Mouse (Mus musculus) splenic B cell, adult 2 months (primary cell): ENCODE data around the gene Olfr237-ps1.
"Not testable (repeated sequence)": the region's sequence is repeated elsewhere in the genome, so short reads cannot be mapped to it uniquely, and the experiment has no call there.

Experiments used
- DNase-seq: peaks from one replicate; pipeline ENCODE4 v3.0.0-alpha.2; 2011; ENCODE audit warnings: low read depth, low spot score
- H3K27me3 ChIP-seq: 2 replicates; pipeline ENCODE4 v1.6.1; 2012; ENCODE audit warnings: mild to moderate bottlenecking, low read length, moderate library complexity, mixed read lengths; ENCODE audit not compliant: control insufficient read depth, poor library complexity, insufficient read depth, severe bottlenecking
- H3K36me3 ChIP-seq: 2 replicates; pipeline ENCODE4 v1.6.1; 2012; ENCODE audit warnings: mild to moderate bottlenecking, low read length, moderate library complexity, mixed read lengths; ENCODE audit not compliant: control insufficient read depth, poor library complexity, insufficient read depth, severe bottlenecking

Olfr237-ps1 gene

DNA sequence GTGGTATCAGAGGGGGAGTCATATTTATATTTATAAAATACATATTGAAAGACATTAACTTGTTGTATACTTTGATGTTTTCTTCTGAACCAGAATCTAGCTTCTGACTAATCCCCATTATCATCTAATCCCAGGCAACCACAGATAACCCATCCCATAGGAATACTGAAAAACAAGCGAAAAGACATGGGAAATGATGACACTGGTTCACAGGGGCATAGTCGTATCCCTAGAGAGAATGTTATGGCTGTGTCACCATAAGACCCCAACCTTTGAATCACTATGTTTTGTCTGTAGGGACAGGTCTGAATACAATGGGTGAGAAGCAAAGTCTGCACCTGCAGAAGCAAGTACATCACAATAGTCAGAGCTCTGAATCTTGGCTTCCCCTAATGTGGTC lies at the start of gene Olfr237-ps1:
Olfr237-ps1 (plus strand) TSS at position 301 of the 400 bp plus-strand sequence.
- H3K36me3 ChIP-seq, DNase-seq, H3K27me3 ChIP-seq: not testable (repeated sequence)

- not testable (repeated sequence) for H3K36me3 ChIP-seq, H3K27me3 ChIP-seq, DNase-seq
Observed at GRCm38 (mm10) chr6:43106069-43106468, 40.3 kb upstream of the Olfr237-ps1 start, which contains the start of gene Olfr441. TSS of gene Olfr441 (plus strand) at chr6:43106369.

DNA sequence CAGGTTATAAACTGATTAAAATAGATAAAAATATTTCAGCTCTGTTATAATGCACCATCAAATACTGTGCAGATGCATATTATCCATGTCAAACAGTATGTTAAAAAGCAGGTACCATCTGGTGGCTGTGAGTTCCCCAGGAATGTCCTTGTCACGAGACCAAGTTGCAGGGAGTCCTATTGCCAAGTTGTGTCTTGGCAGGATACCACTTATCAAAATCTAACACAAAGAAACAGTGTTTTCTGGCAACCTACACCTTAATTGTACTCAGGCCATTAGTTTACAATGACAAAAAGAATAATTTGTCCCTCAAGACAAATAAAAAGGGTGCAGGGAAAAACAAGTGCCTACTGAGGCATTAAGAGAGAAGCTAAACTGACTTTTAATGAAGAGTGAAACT lies 13.1 kb downstream of the Olfr237-ps1 start:
- DNase-seq, result no peak
- no peaks in the 10 kb centered on the region for H3K27me3 ChIP-seq
- H3K36me3 ChIP-seq, result no peaks in the 10 kb centered on the region

DNA sequence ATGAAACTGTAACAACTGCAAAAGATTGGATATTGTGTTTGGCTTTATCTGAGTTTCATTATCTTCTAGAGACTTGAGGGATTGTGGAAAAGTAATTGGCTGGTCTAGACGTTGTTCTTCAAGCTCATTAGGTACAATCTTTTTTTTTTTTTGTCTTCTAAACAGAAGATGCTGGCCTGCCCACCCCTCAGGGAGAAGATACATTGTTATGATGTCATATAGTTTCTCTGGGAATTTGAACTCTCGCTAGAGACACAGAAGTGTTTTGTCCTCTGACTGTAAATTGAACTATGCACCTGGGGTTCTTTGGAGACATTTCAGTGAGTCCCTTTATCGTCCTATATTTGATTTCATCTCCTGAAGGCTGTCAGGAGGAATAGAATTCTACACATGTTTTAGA lies 16.6 kb downstream of the Olfr237-ps1 start, which contains the start of gene Olfr437:
Olfr437 (plus strand) TSS at position 301 of the 400 bp plus-strand sequence.
- no peak for DNase-seq
- Histone ChIP-seq H3K36me3 (no peaks in the 10 kb centered on the region), H3K27me3 (no peaks in the 10 kb centered on the region)

GRCm38 (mm10) chr6:43167246-43167645 lies 20.9 kb downstream of the Olfr237-ps1 start:
- Histone ChIP-seq H3K36me3 (no peaks in the 10 kb centered on the region), H3K27me3 (no peaks in the 10 kb centered on the region)
- DNase-seq, result no peak

DNA sequence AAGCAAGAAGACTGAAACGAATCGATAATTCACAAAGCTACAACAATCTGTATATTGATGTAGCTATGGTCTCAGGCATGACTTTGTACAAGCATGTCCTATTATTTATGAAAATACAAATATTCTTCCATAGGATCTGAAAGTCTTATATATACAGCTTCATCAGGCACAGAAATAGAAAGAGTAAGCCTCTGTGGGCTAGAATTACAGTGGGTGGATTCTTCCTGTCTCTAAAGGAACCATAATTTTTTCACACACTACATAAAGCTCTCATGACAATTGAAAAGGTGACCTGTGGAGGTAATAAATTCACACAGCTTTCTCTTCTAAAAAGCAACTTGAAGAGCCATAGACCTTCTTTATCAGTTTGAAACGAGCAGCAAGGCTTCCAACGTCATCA lies 25.5 kb downstream of the Olfr237-ps1 start, which contains the start of gene Olfr13:
Olfr13 (plus strand) TSS at position 301 of the 400 bp plus-strand sequence.
- H3K36me3 ChIP-seq, result no peaks in the 10 kb centered on the region

GRCm38 (mm10) chr6:43178129-43178528 lies 31.8 kb downstream of the Olfr237-ps1 start:
- no peak for DNase-seq
- H3K27me3 ChIP-seq, result no peaks in the 10 kb centered on the region
- no peaks in the 10 kb centered on the region for H3K36me3 ChIP-seq

More for the DNA sequence above, 25.5 kb downstream of the Olfr237-ps1 start, which contains the start of gene Olfr13:
- H3K27me3 ChIP-seq, result no peaks in the 10 kb centered on the region
- no peak for DNase-seq

GRCm38 (mm10) chr6:43178584-43179501 lies 32.5 kb downstream of the Olfr237-ps1 start:
- no peak for DNase-seq
- Histone ChIP-seq H3K27me3 (no peaks in the 10 kb centered on the region), H3K36me3 (no peaks in the 10 kb centered on the region)

GRCm38 (mm10) chr6:43190986-43191385 lies 44.6 kb downstream of the Olfr237-ps1 start:
- no peaks in the 10 kb centered on the region for H3K27me3 ChIP-seq
- DNase-seq, result no peak
- no peaks in the 10 kb centered on the region for H3K36me3 ChIP-seq

DNA sequence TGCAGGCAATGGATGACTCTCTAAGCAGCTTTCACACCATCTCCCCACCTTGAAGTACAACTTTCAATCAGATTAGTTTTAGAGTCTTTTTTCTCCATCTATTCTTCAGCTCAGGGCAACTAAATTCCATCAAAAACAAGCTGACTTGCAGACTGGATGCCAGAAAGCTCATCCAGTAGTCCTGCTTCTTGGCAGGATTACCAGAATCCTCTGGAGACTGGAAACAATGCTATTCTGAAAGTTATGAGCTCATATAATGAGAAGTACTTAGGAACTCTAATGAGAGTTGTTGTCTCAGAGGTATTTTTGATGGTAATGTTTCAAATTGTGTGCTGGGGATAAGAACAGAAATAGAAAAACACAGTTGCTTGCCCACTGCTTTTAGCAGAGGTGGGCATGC lies 50.4 kb downstream of the Olfr237-ps1 start, which contains the start of gene Olfr435:
Olfr435 (plus strand) TSS at position 366 of the 400 bp plus-strand sequence.
- no peak for DNase-seq
- no peaks in the 10 kb centered on the region for H3K36me3 ChIP-seq
- no peaks in the 10 kb centered on the region for H3K27me3 ChIP-seq

DNA sequence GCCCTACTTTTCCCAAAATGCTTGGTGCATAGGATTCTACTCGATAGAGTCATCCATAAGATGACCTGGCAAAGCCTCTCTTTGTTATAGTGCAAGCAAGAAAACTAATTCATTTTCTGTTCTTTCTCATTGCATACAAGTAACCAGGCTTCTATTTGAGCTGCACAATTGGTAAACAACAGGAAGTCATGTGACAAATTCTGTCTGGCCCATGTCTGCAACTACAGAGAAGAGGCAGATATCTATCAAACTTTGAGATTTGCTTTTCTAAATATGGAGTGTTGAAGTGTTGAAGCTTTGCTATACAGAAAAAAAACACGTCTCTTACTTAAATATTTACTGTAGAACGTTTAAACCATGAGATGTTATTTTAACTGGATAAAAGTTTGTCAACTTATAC lies 51.7 kb downstream of the Olfr237-ps1 start:
- Histone ChIP-seq H3K27me3 (no peaks in the 10 kb centered on the region), H3K36me3 (no peaks in the 10 kb centered on the region)
- no peak for DNase-seq

DNA sequence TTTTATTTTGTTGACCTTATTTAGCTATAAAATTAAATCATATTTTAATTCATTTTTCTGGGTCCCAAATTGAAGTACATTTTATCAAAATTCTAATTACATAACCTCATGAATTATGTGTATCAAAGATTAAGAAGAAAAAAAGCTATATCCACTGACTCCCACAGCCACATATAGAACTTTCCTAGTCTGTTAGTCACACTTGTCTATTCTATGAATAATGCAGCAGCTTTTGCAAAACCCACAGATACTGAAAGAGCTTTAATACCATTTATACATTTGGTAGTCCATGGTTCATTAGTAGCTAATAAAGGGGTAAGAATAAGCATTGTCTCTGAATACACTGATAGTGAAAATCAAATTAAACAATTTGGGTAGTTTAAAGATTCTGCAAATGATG lies 56.4 kb downstream of the Olfr237-ps1 start:
- Histone ChIP-seq H3K36me3 (no peaks in the 10 kb centered on the region), H3K27me3 (no peaks in the 10 kb centered on the region)
- no peak for DNase-seq

DNA sequence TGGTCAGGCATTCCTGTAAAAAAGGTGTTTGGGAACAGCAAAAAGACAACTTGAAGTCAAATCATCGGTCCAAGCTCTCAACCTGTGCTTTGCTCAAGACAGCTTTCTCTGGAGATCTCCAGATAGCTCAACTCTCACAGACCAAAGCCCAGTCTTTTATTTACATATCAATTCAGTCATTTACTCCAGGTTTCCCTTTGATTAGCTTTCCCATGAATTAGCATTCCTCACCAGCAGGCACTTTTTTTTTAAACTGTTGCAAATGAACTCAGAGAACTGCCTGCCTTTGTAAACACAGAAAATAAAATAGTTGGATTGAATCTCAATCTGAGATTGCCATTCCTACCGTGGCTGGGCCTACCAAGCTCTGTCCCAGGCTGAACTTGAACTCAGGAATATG lies 59.0 kb downstream of the Olfr237-ps1 start:
- Histone ChIP-seq H3K27me3 (no peaks in the 10 kb centered on the region), H3K36me3 (no peaks in the 10 kb centered on the region)
- no peak for DNase-seq
